Mouse (Mus musculus): ENCODE results near the gene Rnf39.
A peak's percentile ranks its signal among the peaks of the same experiment; 100 is the strongest.

The Rnf39 gene

GRCm38 (mm10) chr17:36942391-36942790 is 327 bp upstream of the Rnf39 start:
- no peak for DNase-seq (ENCODE audit: low spot score)

GRCm38 (mm10) chr17:36943691-36944090 is 973 bp downstream of the Rnf39 start:
- no peak for DNase-seq (ENCODE audit: low spot score)

- DNase-seq (ENCODE audit: low spot score) = no peak
Observed at GRCm38 (mm10) chr17:36944121-36944775, 1.5 kb downstream of the Rnf39 start.

GRCm38 (mm10) chr17:36947051-36947819 is 4.5 kb downstream of the Rnf39 start:
- no peak for DNase-seq (ENCODE audit: low spot score)

- no peak for DNase-seq (ENCODE audit: low spot score)
Observed at GRCm38 (mm10) chr17:36948286-36948685, 5.6 kb downstream of the Rnf39 start.

- DNase-seq (ENCODE audit: low spot score) = no peak
Observed at GRCm38 (mm10) chr17:36949265-36949664, 6.5 kb downstream of the Rnf39 start.

- peak; percentile 94 for DNase-seq (ENCODE audit: low spot score)
Observed at GRCm38 (mm10) chr17:36950981-36951947, 8.5 kb downstream of the Rnf39 start, which contains the start of gene Ppp1r11. Gene Ppp1r11 (minus strand): TSS chr17:36951741.

GRCm38 (mm10) chr17:36952631-36953030 is 9.9 kb downstream of the Rnf39 start:
- no peak for DNase-seq (ENCODE audit: low spot score)

- no peak for DNase-seq (ENCODE audit: low spot score)
Observed at GRCm38 (mm10) chr17:36953062-36953461, 10.3 kb downstream of the Rnf39 start.

- DNase-seq (ENCODE audit: low spot score) = peak; percentile 90
Observed at GRCm38 (mm10) chr17:36957999-36958743, 15.5 kb downstream of the Rnf39 start, which contains the start of the genes Znrd1 and Znrd1as. Gene Znrd1 (minus strand): TSS chr17:36958559. Gene Znrd1as (plus strand): TSS chr17:36958592.

GRCm38 (mm10) chr17:36958884-36959283 is 16.2 kb downstream of the Rnf39 start:
- DNase-seq (ENCODE audit: low spot score) = no peak

- DNase-seq (ENCODE audit: low spot score) = no peak
Observed at GRCm38 (mm10) chr17:36961125-36961524, 18.4 kb downstream of the Rnf39 start.

GRCm38 (mm10) chr17:36966875-36967274 is 24.2 kb downstream of the Rnf39 start:
- DNase-seq (ENCODE audit: low spot score) = no peak

GRCm38 (mm10) chr17:36970316-36970890 is 27.7 kb downstream of the Rnf39 start:
- no peak for DNase-seq (ENCODE audit: low spot score)

- DNase-seq (ENCODE audit: low spot score) = no peak
Observed at GRCm38 (mm10) chr17:36971172-36971850, 28.6 kb downstream of the Rnf39 start.

- DNase-seq (ENCODE audit: low spot score) = no peak
Observed at GRCm38 (mm10) chr17:36972791-36973190, 30.1 kb downstream of the Rnf39 start.

GRCm38 (mm10) chr17:36973271-36973787 is 30.6 kb downstream of the Rnf39 start:
- DNase-seq (ENCODE audit: low spot score) = no peak

- no peak for DNase-seq (ENCODE audit: low spot score)
Observed at GRCm38 (mm10) chr17:36981221-36981813, 38.6 kb downstream of the Rnf39 start, which contains the start of gene 2410137M14Rik. Gene 2410137M14Rik (minus strand): TSS chr17:36981237.

GRCm38 (mm10) chr17:36981845-36982244 is 39.1 kb downstream of the Rnf39 start:
- no peak for DNase-seq (ENCODE audit: low spot score)
